In the genomic region with DNA sequence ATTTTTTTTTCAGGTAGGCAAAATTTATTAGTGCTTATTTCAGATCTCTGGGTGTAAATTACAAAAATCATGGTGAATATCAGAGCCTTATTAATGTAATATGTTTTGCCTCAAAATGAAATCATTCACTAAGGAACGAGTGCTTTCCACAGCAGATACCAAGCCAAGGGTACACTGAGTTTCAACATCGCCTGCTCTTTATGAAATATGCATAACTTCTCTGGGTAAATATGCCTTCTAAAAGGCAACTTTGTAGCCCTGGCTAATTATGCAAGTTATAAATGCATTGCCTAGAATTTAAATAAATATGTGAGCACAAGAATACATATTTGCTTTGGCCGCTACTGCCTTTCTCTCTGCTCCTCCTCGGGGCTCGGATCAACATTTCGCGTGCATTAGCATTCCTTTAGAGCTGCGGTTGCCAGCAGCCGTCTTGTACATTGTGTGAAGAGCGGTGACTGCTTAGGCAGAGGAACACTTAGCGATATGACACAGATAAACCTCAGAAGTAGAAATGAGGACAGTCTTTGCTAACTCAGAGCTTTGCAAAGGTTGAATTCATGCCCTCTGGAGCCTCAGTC, we compare ENCODE assay signal across 14 mouse cellular contexts.
DNase-seq lines count a peak whose midpoint lies in the region; ATAC-seq and TF ChIP-seq lines count a peak whose summit lies in the region.
"Had no signal": no experiment of that assay in that cellular context is flagged by ENCODE, and none has a peak within 500 bp of the region (broad histone marks: within the 10 kb centered on the region; RNA-seq: fewer than 3 reads in every experiment).

No protein-coding gene starts in this region.

- no peak for TF ChIP-seq POLR2A in cerebellum, adult 2 months (IDR thresholded peaks at IDR 0.05; ENCODE audit: borderline replicate concordance, insufficient read depth, low read length)

- TF ChIP-seq CTCF in cerebellum, adult 2 months (IDR thresholded peaks at IDR 0.05; ENCODE audit: borderline replicate concordance, insufficient read depth, low read depth, low read length), result no peak

- no peak for ATAC-seq in granulocyte monocyte progenitor cell, adult 5-6 weeks (replicated peaks; ENCODE audit: poor library complexity, severe bottlenecking)
- ATAC-seq: intestine, embryonic 16.5 days had no signal

- no peaks in the 10 kb centered on the region for H3K4me1 ChIP-seq in cerebellum, adult 2 months (ENCODE audit: control insufficient read depth, insufficient read depth, low read length)

- 50% methylated on average over 11 of the region's 11 CpGs for WGBS in cerebellum, adult 2 months

- DNase-seq in frontal cortex, postnatal 36 days (ENCODE audit: low spot score in 2 of 2), result peak; percentile 8 to 24
- no peak for DNase-seq in frontal cortex, postnatal 10 days (ENCODE audit: low spot score in 2 of 2)
- peak; percentile 47 to 67 for DNase-seq in lung, adult 18-20 months
- no peak for DNase-seq in lung, postnatal 10 days
- peak; percentile 24 for DNase-seq in brain, embryonic 18.5 days (ENCODE audit: low read depth, low spot score)
- peak; percentile 23 for DNase-seq in lung, postnatal 14 days
- DNase-seq in cerebellum, adult 2 months, result no peak
- DNase-seq: cerebellum, postnatal 25 days; gastrocnemius, postnatal 10 days had no signal

- H3K4me3 ChIP-seq in cerebellum, adult 2 months (replicated peaks; ENCODE audit: insufficient read depth, low read depth, low read length), result no peak overlapping the region
- H3K4me3 ChIP-seq: embryonic facial prominence, embryonic 13.5 days; heart, embryonic 13.5 days; layer of hippocampus, adult 2 months had no signal

- no peaks in the 10 kb centered on the region for H3K27me3 ChIP-seq in cerebellum, adult 2 months (ENCODE audit: control insufficient read depth, insufficient read depth, low read length)
- H3K27me3 ChIP-seq: embryonic facial prominence, embryonic 13.5 days had no signal

- no peak overlapping the region for H3K27ac ChIP-seq in cerebellum, adult 2 months (ENCODE audit: insufficient read depth, low read length)
- H3K27ac ChIP-seq: heart, embryonic 13.5 days; layer of hippocampus, adult 2 months had no signal

Comparison
In these comparisons a context has a peak if more than half of its experiments do, and no peak if none do; other contexts are left out.
1. DNase-seq: peak in frontal cortex, postnatal 36 days (2 of 2), lung, adult 18-20 months (2 of 2), brain, embryonic 18.5 days (single experiment) and lung, postnatal 14 days (single experiment); none in frontal cortex, postnatal 10 days (0 of 2), lung, postnatal 10 days (single experiment) and cerebellum, adult 2 months (0 of 2).